Mouse (Mus musculus) c-Kit-negative CD71-positive TER-119-positive erythroid progenitor cells, embryonic 14.5 days (primary cell): Measurements from ENCODE around the gene Cdh24.

Experiments
- DNase-seq: peaks from one replicate; pipeline ENCODE4 v3.0.0-alpha.2; 2013; ENCODE audit warnings: low read depth, low spot score

The Cdh24 gene

DNA sequence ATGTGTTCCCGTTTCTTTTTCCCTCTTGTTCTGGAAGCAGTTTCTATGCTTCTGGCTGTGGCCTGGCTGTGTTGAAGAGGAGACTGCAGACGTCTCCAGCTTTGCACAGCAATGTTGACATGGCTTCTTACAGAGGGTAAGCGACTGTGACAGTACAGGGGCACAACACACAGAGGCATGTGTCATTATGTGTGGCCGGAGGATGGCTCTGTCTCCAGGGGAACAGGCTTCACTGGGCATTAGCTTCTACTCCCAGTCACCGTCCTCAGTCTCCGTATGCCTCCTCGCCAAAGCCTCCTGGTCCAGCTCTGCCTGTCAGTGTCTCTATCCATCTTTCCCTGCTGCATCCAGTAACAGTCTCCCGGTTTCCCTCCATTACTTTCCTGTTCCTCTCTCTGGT, 33.9 kb downstream of the Cdh24 start:
- DNase-seq = no peak

DNA sequence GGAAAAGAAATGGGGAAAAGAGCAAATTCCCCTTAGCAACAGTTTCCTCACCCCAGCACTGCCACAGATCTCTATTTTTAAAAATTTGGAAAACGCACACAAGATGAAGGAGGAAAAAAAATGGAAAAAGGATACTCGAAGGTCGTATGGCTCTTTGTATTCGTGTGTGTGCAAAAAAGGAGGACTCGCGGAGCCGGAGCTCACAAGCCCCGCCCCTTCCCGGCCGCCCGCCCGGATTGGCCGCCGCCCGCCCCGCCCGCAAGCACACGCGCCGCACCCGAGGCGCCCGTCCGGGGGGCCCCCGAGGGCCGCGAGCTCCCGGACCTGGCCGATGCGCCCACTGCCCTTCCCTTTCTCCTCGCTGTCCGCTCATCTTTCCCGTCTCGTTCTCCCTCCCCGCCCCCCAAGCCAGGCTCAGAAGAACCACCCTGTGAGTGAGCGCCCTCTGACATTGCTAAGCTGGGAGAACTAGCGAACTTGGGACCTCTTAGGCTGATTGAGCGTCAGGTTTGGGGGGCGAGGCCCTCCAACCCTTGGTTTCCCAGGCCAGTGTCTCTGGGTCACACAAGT, 35.3 kb downstream of the Cdh24 start, which contains the start of gene 4931414P19Rik:
TSS of gene 4931414P19Rik (minus strand) at position 242 of the 570 bp plus-strand sequence.
- peak; percentile 69 for DNase-seq

- DNase-seq = no peak
Observed at GRCm38 (mm10) chr14:54603686-54604085, 37.5 kb downstream of the Cdh24 start.

- peak; percentile 94 for DNase-seq
Observed at GRCm38 (mm10) chr14:54603038-54603654, 38.0 kb downstream of the Cdh24 start.

DNA sequence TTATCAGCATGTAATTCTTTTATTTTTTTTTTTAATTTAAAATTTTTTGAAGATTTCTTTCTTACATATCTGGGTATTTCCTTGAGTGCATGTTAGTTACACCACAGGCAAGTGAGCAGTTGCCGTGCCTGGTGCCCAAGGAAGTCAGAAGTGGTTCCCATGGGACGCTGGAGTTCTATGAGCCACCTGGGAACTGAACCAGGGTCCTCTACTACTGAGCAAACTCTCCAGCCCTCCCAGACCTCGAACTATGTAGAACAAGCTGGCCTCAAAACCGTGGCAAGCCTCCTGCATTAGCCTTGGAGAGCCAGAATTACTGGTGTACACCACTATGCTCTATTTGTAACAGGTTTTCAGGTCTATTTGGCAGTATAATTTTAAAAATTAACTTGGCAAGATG, 38.6 kb downstream of the Cdh24 start:
- DNase-seq = no peak

DNA sequence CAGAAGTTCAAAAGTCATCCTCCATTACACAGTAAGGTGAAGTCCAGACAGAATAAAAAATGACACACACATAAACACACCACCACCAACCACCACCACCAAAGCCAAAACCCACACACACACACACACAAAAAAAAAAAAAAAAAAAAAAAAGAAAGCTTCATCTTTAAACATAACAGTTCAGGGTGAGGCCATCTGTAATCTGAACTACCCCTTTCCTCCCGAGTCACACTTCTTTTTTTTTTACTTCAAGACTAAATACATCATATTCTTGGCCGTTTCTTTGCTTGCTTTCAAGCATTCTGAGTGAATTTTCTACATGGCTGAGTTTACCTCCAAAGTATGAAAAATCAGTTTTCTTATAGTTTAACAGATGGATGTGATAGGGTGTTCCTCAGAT, 39.6 kb downstream of the Cdh24 start:
- DNase-seq = no peak

- DNase-seq = no peak
Observed at GRCm38 (mm10) chr14:54597084-54597483, 44.1 kb downstream of the Cdh24 start.

DNA sequence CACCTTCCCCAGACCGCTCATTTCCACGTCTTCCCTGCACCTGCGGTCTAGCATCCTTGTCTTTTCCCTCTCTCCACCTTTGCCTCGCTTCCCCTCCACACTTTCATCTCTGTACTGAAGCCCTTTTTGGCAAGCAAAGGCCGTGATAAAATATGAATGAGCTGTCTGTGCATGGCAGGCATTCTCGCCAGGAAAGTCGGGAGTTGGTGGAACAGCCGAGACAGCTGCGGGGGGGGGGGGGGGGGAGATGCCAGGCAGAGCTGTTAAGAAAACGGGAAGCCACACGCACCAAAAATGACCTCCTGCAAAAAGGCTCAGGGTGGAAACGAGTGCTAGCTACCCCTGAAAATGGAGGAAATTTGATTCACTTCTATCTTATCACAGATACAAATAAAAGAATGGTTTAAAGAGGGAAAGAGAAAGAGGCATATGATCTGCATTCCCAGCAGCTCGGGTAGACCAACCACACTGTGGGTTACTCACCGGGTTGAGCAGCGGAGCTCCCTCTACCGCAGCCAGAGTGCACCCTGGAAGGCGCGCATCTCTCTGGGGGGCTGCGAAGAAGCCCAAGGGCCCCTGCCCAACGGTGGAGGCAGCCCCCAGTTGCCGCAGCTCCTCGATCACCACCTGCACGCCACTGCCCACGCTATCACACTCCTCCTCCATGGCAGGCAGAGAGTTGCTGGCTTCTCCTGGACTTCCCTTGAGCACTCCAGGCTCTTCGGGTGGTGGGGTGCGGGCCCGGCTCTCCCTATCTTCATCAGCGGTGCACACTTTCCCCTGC, 46.3 kb downstream of the Cdh24 start:
- no peak for DNase-seq

DNA sequence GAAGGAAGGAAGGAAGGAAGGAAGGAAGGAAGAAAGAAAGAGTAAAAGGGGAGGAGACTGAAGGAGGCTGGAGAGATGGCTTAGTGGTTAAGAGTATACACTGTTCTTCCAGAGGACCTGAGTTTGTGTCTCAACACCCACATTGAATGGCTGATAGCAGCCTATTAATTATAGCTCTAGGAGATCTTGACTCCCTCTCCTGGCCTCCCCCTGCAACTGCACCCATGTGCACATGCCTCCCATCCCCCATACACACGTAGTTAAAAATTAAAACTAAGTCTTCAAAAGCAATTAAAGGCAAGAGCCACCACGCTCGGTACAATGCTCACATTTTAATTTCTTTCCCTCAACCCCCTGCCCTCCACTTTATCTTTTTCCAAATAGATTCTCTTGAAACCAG, 47.1 kb downstream of the Cdh24 start:
- DNase-seq = no peak

DNA sequence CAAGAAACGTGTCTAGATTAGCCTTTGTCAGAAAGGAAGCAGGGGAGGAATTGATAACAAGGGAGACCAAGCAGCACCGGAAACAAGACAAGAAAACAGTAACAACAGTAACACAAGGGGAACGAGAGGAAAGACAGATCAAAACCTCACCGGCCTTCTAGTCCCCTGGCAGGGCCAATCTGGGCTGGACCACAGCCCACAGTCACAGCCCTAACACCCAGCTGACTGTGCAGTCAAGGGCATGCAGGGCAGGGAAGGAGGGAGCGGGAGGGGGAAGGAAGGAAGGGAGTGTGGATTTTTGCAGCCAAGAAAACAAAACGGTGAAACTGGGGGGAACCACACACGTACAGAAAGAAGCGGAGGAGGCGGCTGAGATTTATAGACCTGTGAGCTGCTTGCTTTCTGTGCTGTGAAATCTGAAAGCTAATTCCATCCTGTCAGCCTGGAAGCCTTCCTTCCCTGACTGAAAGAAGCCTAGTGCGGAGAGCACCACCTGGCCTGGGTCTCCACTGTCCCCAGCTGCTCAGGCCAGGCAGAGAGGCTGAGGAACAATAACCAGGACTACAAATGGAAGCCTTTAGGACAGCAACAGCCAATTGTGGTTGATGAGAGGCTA, 48.7 kb downstream of the Cdh24 start:
- DNase-seq = no peak

- DNase-seq = no peak
Observed at GRCm38 (mm10) chr14:54591056-54591455, 50.1 kb downstream of the Cdh24 start.

DNA sequence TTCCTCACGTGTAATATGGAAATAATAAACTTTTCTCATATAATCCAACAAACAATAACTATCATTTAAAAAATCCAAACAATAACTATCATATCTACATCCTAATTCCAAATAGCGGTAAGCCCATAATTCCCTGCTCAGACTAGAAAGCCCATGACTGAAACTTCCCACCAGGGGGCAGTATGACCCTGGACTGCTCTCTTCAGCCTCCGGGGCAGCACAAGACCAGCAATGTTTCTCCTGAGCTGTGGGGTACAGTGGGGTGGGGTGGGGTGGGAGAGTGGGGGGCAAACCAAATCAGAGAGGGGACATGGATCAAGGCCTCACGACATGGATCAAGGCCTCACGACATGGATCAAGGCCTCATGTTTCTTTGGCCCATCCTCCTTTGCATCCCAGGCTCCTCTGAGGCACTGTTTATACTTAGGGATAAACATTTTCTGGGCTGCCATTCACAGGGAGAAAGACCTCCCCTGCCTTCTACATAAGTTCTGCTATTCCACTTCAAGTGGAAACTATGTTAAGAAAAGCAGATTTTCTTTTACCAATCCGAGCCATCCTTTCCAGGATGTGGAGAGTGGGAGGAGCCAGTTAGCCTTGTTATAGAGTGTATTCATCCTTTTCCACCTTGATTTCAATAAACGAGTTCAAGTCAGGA, 57.4 kb downstream of the Cdh24 start:
- DNase-seq = peak; percentile 58

DNA sequence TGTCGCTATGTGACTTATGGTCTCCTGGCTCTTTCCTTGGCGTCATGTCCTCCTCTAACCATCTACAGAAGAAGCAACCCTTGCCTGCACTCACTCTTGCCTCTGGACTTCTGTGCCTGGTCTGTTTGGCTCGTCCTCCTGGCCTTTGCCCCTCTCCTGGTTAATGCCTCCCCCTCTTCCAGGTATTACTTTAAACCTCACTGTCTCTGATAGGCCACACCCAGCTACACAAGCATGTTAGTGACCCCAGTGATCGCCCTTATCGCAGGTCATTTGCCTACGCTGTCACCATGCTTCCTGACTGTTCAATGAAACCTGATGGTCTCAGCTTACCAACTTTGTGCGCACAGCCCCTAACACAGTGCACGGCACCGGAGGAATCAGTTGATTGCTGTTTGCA, 58.6 kb downstream of the Cdh24 start:
- no peak for DNase-seq
